Comparison of ENCODE assay signal across 1 mouse cellular context in the genomic region with DNA sequence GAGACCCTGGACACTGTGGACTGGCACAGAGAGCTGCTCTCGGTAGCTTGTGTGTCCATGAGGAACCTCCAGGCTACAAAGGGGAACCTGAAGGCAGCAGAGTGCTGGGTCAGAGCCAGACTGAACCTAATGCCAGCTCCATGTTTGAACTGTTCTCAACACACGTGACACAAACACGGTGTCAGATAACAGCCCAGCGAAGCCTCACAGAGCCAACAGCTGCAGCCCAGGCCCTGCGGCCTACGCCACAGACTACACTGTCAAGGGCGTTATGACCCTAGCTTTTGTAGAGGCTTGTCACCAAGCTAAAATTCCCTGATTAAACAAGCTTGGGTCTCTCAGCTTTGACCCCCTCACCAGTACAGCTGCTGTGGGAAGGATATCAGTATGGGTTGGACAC.
TF ChIP-seq lines count a peak whose summit lies in the region.

No protein-coding gene starts in this region.

TF ChIP-seq in MEL, 35 proteins besides CTCF, POLR2A, EP300 and RAD21 (continued from another document):
- TF ChIP-seq POLR2AphosphoS2 (IDR thresholded peaks at IDR 0.05; ENCODE audit: low read length) (no peak), JUND (IDR thresholded peaks at IDR 0.05; ENCODE audit: low read depth, low read length) (no peak)
TF ChIP-seq in MEL: peak in this region for 11.
